Mouse (Mus musculus) embryonic fibroblast, embryonic 13.5 days (primary cell): ENCODE measurements at regions not wholly inside any gene's neighbourhood (a gene's known extent, or its start where the extent isn't known, plus 50 kb on each side); places are given as distances from the start of the nearest gene placed in this dataset.

Experiments used
- H3K27ac ChIP-seq: 2 replicates; pipeline ENCODE4 v1.5.1; 2012; ENCODE audit warnings: low read length, control low read depth, inconsistent platforms; ENCODE audit not compliant: insufficient read depth
- H3K4me1 ChIP-seq: 2 replicates; pipeline ENCODE4 v1.6.1; 2011; ENCODE audit warnings: low read length; ENCODE audit not compliant: control insufficient read depth, insufficient read depth
- H3K4me3 ChIP-seq: 2 replicates; pipeline ENCODE4 v1.5.1; 2011; ENCODE audit warnings: mild to moderate bottlenecking, control low read depth, low read length; ENCODE audit not compliant: insufficient read depth
- CTCF ChIP-seq: IDR thresholded peaks from 2 replicates; pipeline ENCODE4 v1.5.1; 2011; ENCODE audit warnings: mild to moderate bottlenecking, control low read depth, low read length, moderate library complexity, borderline replicate concordance; ENCODE audit not compliant: insufficient read depth
- POLR2A ChIP-seq: IDR thresholded peaks from 2 replicates; pipeline ENCODE4 v1.6.1; 2011; ENCODE audit warnings: low read depth, mild to moderate bottlenecking, control low read depth, low read length, moderate library complexity

DNA sequence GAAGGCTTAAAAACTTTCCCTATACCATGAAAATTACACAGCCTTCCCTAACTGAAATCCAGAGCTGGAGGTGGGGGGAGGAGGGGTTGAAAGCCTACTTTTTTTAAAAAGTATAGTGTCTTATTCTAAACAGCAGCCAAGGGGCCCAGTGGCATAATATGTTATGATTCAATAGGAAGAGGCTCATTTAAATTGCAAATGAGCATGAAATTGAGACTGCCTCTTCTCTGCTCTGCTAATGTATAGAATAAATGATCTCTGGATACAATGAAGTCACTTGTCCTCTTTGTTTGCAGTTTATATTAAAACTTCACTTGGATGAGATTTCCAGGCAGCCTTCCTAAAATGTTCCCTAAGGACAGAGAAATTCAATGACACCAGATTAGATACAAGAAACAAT is 208.4 kb upstream of the Tcerg1l start:
- no peak overlapping the region for H3K27ac ChIP-seq
- H3K4me3 ChIP-seq, result no peak overlapping the region
- no peak for TF ChIP-seq POLR2A
- no peak for TF ChIP-seq CTCF
- H3K4me1 ChIP-seq, result peaks cover 11% of the 10 kb centered on the region

DNA sequence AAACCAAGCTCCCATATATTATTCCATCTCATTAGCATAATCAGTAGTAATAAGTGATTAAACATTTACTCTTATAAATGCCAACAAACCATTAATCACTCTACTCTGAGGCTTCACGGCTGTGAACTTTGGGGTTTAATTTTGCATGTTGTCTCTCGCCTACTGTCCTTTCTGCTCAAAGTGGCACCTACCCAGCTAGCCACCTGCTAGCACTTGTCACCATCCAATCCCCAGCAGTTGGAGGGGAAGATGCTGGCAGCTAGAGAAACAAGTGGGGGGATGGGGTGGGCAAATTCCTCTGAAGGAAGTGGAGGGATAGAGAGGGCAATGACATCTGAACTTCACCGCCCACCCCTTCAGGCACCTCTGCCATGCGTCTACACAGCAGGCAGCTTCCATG is 204.2 kb upstream of the Tcerg1l start:
- Histone ChIP-seq H3K4me1 (no peaks in the 10 kb centered on the region), H3K27ac (no peak overlapping the region), H3K4me3 (no peak overlapping the region)
- TF ChIP-seq CTCF (no peak), POLR2A (no peak)

DNA sequence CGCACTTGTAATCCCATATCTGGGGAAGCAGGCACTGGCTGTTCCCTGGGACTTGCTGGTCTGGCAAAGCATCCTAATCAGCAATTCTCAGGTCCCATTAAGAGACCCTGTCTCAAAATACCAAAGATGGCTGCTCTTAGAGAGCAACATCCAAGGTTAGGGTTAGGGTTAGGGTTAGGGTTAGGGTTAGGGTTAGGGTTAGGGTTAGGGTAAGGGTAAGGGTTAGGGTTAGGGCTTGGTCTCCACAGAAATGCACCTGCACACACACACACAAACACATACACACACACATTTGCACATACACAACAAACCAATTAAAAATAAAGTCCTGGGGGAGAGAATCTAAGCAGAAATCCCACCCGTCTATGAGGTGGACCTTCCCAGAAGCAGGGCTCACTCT is 195.8 kb upstream of the Tcerg1l start:
- no peak overlapping the region for H3K4me3 ChIP-seq
- H3K27ac ChIP-seq, result no peak overlapping the region
- TF ChIP-seq POLR2A (no peak), CTCF (no peak)
- no peaks in the 10 kb centered on the region for H3K4me1 ChIP-seq

DNA sequence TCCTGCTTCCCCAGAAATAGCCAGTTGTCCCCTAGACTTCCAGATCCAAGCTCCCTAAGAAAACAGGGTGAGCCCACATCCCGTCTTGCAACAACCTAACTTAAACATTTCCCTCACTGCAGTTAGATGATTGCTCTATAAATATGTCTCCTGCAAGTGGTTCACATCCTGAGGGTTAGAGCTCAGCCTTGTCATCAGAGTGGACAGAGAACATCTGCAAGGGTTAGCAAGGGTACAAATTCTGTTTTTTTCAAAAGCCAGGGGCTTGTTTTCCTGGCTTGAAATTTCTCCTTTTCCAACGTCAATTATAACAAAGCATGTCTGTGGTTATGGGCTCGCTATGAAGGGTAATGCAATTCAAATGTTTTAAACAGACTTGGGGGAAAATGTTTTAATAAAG is 169.8 kb upstream of the Tcerg1l start:
- TF ChIP-seq POLR2A (no peak), CTCF (no peak)
- H3K4me3 ChIP-seq, result no peak overlapping the region
- no peaks in the 10 kb centered on the region for H3K4me1 ChIP-seq
- H3K27ac ChIP-seq, result no peak overlapping the region

DNA sequence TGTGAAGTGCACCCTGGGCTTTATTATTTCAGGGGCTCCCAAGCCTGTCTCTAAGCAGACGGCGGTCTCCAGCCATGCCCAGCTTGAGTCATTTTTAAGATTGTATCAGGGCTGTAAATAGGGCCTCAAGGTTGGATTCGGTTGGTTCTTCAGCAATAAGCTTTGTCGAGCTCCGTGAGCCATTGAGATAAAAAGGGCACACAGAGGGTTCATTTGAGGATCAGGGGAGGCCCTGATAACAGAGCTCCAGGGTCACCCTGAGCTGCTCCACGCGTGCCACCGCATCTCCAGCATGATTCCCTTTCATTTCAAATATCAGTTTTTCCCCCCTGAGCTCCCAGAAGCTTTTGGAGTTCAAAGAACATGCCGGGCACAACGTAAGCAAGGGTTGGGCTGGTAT is 154.1 kb upstream of the Tcerg1l start:
- Histone ChIP-seq H3K4me1 (no peaks in the 10 kb centered on the region), H3K27ac (no peak overlapping the region), H3K4me3 (no peak overlapping the region)
- TF ChIP-seq POLR2A (no peak), CTCF (no peak)

DNA sequence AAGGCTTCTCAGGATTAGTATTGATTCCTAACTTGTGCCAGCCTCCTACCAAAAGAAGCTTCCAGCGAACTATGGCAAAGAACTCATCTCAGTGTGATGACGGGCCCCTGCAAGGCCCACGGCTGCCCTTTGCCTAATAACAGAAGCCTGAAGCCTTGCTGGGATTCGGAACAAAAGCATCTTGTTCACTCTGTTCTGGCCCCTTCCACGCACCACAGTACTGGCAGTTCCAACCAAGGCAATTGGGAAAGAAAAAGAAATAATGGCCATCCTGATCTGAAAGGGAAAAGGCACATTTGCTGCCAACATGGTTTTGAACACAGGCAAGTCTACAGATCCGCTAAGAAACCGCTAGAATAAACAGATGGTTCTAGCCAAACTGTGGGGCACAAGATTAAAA is 150.4 kb upstream of the Tcerg1l start:
- Histone ChIP-seq H3K27ac (no peak overlapping the region), H3K4me1 (no peaks in the 10 kb centered on the region), H3K4me3 (no peak overlapping the region)
- TF ChIP-seq CTCF, result no peak

DNA sequence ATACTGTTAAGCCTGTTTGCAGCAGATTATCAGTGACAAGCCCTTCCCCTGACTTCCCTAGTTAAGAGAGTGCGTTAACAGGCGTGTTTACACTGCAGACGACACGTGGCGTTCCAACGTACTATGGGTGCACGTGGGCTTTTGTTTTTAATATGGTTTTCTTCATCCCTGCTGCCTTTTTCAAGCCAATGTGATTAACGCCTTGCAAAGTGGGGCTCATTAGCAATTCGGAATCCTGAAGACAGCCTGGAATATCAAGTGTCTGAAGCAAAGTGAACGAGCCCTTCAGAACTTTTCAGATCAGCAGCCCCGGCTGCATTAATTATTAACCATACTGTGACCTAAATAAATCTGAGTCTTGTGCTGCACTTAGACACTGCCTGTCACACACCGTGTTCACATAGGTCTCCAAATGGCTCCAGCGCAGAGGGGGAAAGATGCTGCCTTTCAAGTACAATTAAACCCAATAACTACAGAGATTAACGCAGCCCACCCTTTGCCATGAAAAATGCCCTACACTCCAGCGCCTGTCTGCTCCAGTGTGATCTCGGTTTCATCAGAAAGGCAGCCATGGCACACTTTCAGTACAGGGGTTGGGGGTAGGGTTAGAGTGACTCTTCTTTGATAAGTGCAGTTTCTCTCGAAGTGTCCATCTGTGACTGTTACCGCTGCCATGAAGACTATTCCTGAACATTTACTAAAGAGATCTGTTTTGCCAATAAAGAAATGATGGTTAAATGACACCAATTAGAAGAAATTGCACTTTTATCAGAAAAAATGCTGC is 140.7 kb upstream of the Tcerg1l start:
- TF ChIP-seq CTCF (no peak), POLR2A (no peak)
- H3K4me3 ChIP-seq, result no peak overlapping the region
- no peak overlapping the region for H3K27ac ChIP-seq
- no peaks in the 10 kb centered on the region for H3K4me1 ChIP-seq

DNA sequence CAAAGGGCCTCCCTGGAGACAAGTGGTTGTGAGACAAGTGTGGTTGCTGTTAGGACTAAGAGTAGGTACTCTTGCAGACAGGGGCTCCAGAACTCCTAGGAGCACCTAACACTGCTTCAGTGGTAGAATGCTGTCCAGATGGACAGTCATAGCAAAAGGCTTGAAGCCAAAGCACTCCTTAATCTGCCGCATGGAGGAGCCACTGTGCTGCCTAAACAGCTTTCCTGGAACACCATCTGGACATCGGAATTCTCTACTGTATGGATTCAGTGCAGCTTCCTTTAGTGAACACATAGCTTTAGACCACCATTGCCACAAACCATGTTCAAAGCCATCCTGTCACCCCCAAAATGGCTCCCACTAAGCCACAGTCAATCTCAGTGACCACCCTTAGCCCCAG is 128.6 kb upstream of the Tcerg1l start:
- Histone ChIP-seq H3K4me3 (no peak overlapping the region), H3K4me1 (no peaks in the 10 kb centered on the region), H3K27ac (no peak overlapping the region)
- no peak for TF ChIP-seq POLR2A
- no peak for TF ChIP-seq CTCF

DNA sequence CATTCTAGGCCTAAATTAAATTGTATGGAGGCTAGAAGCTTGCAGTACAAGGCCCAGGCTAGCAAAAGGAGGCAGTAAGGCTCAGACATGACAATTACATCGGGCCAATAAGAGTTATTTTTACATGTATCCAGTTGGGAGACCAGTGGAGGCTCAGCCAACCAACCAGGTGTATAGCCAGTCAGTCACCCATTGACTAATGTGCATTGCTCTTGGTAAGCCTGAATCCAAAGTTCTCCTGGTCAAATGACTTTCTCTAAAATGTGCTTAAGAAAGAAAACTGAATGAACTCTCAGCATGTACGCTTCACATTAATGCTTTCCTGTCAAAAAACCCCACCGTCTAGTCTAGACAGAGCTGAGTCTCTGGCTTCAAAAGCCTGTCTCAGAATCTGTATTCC is 127.4 kb upstream of the Tcerg1l start:
- TF ChIP-seq POLR2A, result no peak
- TF ChIP-seq CTCF, result no peak
- Histone ChIP-seq H3K4me3 (no peak overlapping the region), H3K4me1 (no peaks in the 10 kb centered on the region)

DNA sequence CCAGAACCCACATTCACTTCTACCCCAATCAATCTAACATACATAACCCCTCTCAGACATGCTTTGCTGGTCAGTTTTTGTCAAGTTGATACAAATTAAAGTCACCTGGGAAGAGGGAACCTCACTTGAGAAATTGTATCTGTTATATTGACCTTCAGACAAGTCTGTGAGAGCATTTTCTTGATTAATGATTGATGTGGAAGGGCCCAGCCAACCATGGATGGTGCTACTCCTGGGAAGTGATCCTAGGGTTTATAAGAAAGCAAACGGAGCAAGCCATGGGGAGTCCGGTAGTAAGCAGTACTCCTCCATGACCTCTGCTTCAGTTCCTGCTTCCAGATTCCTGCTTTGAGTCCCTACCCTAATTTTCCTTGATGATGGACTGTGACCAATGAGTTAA is 116.6 kb upstream of the Tcerg1l start:
- H3K4me1 ChIP-seq, result no peaks in the 10 kb centered on the region
- TF ChIP-seq POLR2A (no peak), CTCF (no peak)
- H3K27ac ChIP-seq, result no peak overlapping the region
- no peak overlapping the region for H3K4me3 ChIP-seq

More for the DNA sequence above, 127.4 kb upstream of the Tcerg1l start:
- H3K27ac ChIP-seq, result no peak overlapping the region
